Mouse (Mus musculus) layer of hippocampus, adult 11-12 months (tissue): ENCODE measurements at regions not wholly inside any gene's neighbourhood (a gene's known extent, or its start where the extent isn't known, plus 50 kb on each side); places are given as distances from the start of the nearest gene placed in this dataset.

Experiments used
- DNase-seq: peaks from one replicate; pipeline ENCODE4 v3.0.0; 2022; ENCODE audit warnings: low spot score

- DNase-seq = no peak
Measured at GRCm38 (mm10) chr2:133362693-133363443, 189.1 kb upstream of the Bmp2 start.

- DNase-seq = no peak
Measured at GRCm38 (mm10) chr2:133371490-133372215, 180.3 kb upstream of the Bmp2 start.

DNA sequence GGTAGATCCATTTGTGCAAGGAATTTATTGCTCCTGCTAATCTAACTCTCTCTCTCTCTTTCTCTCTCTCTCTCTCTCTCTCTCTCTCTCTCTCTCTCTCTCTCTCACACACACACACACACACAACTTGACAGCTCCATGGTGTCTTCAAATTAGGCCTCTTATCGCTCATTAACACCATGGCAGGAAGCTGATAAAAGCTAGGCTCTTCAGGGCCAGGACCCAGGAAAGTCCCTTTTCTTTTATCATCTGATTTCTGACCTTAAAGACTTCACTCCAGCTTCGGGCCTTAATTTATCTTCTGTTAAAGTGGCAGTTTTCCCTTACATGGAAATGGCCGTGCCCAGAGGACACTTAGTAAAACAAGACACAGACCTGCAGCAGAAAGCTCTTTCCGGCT lies 178.4 kb upstream of the Bmp2 start:
- DNase-seq = no peak

GRCm38 (mm10) chr2:133381054-133381453 lies 170.9 kb upstream of the Bmp2 start:
- DNase-seq = peak; percentile 50

DNA sequence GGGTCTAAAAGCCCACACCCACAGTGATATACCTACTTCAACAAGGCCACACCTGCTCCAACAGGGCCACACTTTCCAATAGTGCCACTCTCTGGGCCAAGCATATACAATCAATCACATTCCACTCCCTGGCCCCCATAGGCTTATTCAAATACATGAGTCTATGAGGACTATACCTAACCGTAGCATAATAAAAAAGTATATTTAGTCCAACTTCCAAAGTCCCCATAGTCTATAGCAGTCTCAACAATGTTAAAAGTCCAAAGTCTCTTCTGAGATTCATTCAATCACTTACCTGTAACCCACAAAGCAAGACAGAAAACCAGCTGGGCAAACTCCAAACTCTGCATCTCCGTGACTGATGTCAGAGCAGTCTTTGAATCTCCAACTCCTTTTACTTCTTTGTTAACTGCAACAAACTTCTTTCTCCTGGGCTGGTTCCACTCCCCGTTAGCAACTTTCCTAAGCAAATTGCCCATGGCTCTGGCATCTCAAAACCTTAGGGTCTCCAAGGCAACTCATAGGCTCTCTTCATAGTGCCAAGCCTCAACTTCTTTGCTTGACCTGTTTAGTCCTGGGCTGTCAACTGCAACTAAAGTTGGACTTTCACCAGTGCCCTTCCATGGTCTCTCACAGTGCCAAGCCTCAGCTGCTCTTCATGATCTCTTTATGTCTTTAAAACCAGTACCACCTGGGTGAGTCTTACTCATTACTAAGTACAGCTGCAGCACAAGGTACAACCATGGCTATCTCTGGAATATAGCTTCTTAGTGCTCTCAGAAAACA lies 168.6 kb upstream of the Bmp2 start:
- no peak for DNase-seq

- no peak for DNase-seq
Measured at GRCm38 (mm10) chr2:133385297-133385696, 166.7 kb upstream of the Bmp2 start.

- DNase-seq = no peak
Measured at GRCm38 (mm10) chr2:133387349-133387748, 164.6 kb upstream of the Bmp2 start.

DNA sequence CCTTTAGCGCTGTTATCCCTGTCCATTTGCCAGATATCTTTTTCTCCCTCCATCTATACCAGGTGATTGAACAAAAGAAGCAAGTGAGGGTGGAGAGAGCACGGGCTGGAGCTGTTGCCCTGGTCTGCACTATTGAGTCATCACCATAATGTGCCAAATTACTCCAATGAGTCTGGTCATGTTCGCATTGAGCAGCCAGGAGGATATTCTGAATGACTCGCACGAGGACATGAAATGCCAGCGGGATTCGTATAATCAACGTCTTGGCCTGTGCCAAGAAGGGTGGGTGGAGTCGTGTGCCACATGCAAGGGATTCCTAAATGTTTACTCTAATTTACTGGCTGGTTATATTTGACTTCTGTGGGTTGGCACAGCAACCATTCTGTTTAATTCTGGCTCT lies 159.7 kb upstream of the Bmp2 start:
- no peak for DNase-seq

- DNase-seq = no peak
Measured at GRCm38 (mm10) chr2:133397566-133397965, 154.4 kb upstream of the Bmp2 start.

DNA sequence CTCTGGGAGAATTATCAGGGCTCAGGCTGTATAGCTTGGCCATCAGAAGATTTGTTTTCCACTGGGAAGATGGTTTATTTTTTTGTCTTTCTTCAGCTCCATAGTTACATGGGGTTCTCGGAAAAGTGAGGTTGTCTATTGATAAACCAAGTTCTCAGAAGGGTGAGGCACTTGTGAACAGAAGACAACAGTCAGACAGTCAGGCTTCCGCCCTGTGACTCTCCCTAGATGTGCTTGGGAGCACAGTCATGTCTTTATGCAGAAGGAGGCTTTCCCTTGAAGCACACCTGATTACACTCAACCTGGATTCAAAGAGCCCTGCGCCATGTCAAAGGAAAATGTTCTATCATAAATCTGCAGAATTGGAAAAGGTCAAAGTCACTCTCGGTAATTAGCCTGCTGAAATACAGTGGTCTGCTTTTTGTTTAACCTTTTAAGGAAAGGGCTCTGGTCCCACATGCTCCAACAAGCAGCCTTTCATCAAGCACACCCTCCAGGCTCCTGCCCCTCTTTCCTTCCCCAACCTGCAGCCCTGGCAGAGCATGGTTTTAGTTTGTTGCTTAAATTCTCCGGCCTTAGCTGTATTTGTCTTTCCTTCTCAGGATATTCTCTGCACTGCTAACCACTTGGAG lies 152.8 kb upstream of the Bmp2 start:
- no peak for DNase-seq

DNA sequence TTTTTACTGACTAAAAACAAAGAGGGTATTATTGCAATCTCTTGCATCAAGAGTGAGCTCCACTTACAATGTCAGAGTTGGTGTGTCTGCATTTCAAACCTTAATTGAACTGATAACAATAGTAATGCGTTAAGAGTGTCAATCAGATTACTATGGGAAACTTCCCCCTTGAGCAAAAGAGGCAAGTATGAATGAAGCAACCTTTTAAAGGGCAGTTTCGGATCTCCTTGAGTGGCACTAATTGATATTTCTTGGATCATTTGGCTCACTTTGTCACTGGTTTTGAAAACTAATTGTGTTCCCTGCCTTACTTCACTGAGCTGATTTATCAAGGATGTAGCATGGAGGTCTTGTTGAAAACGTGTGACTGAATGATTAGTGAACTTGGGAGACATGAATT lies 151.0 kb upstream of the Bmp2 start:
- no peak for DNase-seq

DNA sequence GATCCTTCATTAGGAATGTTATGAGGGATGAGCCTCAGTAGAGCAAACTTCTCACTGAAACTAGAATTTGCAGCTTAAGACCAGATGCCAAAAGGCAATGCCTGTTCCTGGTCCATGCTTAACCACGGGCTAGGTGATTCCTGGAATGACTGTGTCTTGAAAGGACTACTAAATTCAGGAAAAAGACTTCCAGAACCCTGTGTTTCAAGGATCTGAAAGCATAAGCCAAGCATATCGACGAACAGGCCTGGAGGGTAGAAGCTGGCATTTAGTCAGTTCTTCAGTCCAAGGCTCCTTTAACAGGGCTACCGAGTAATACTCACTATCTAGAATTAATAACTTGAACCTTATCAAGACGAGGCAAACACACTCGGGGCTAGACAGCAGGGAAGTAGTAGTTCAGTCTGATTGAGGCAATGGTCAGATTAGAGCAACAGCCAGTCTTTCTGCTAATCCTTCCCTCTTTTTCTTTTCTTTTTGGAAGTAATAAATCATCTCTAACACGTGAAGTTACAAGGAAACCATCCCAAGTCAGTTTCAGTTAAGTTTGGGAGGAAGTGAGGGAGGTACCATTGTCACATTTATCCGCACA lies 134.9 kb upstream of the Bmp2 start:
- no peak for DNase-seq

- no peak for DNase-seq
Measured at GRCm38 (mm10) chr2:133419686-133420303, 132.2 kb upstream of the Bmp2 start.

DNA sequence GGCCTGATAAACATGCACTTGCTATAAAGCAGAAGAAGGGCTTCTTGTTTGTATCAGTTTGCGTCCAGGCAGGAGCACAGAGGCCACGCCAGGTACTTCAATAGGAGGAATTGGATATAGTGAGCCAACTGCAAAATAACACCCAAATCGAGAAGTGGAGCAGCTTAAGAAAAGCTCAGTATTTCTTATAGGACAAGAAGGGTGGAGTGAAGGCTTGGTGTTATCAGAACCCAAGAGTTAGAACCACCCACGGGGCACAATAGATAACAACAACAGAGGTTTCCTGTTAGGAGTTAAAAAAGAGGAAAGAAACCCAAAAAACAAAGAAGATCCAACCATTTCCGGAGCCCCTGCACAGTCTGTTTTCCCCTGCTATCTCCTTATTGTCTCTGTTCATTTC lies 126.4 kb upstream of the Bmp2 start:
- no peak for DNase-seq

DNA sequence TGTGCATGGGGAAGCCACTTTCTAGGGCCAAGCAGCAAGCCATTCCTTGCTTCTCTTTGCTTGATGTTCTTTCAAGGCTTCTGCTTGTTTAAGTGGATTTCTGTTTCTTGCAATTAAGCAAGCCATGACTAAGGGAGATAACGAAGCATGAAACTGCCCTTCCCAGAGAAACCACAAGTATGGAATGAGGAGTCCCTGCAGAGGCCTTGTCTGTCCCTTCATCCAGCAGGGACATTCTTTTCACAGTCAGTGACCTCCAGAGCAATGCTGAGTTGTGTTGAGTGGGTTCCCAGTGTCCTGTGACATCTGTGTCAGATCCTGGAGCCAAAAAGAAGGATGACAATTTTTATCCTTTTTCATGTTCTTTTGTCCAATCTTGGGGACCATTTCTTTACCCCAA lies 124.9 kb upstream of the Bmp2 start:
- DNase-seq = no peak

DNA sequence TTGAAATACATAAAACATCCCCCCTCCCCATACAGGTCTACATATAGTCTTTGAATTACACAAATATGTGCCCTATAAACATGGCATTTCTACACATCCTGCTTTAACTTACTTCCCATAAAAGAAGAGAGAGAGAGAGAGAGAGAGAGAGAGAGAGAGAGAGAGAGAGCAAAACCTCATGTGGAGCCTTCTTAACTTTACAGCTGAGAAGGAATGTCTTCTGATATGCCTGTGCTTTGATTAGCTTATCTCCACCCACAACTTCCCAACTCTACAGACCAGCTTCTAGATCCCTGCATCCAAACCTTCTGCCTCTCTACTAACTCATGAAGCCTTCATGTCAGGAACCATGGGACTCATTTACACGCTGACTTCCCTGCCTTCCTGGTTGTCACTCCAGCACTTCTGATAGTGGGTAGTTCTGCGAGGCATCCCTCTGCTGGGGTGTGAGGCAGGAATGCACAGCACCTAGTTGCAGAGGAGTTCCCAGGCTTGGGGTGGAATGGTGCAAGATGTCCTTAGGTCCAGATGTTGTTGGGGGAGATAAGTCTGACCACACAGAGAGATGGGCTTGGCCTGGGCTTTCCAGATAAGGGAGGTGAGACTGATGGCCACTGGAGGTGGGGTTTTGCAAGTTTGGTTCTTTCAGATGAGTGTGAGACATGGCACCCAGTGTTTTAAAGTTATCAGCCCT lies 122.4 kb upstream of the Bmp2 start:
- DNase-seq = no peak

DNA sequence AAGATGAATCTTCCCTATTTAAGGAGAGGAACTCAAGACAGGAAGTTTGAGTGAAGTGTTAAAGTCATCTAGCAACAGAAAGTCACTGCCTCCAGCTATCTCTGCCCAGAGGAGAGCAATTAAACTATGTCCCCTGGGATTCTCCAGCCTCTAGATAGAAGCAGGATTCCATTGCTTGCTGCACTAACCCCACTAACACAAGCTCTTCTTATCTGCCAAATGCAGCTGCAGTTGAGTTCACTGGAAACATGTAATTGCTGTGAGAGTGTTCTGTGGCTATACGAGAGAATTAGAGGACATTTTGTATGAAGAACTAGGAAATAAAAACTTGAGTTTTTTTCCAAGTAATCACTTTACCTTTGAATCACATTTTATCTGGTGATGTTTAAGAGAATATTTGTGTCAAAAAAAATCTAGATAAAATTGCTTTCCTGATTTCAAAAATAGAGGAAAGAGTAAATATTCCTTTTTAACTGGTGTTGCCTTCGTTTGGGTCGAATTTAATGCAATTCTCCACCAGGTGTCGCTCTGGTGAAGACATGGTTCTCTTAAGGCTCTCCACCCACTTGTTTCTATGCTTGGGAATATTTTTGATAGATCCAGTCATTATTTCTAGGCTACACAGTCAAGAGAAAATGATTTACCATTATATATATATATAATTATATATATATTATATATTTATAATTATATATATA lies 121.1 kb upstream of the Bmp2 start:
- no peak for DNase-seq

- DNase-seq = no peak
Measured at GRCm38 (mm10) chr2:133432141-133432813, 119.7 kb upstream of the Bmp2 start.

- peak; percentile 10 for DNase-seq
Measured at GRCm38 (mm10) chr2:133436913-133437843, 114.8 kb upstream of the Bmp2 start.
